Mouse (Mus musculus) CH12.LX (cell line): ENCODE measurements around the gene E2f2. TPM values are rescaled to one million over a fixed set of nuclear protein-coding genes. Genes with fewer than 3 reads are reported as not detected.
A peak's percentile ranks its signal among the peaks of the same experiment; 100 is the strongest.

Experiments used
- DNase-seq: peaks from one replicate; pipeline ENCODE4 v3.0.0-alpha.2; 2013; ENCODE audit errors: extremely low read depth
- H3K27ac ChIP-seq: 2 replicates; pipeline ENCODE4 v1.5.1; 2012; ENCODE audit warnings: low read depth, mild to moderate bottlenecking, control low read depth, moderate library complexity; ENCODE audit not compliant: insufficient read depth
- H3K27me3 ChIP-seq: replicated peaks from 2 replicates; pipeline ENCODE3; 2012; ENCODE audit warnings: inconsistent platforms
- H3K36me3 ChIP-seq, 2 experiments: replicated peaks in 1 of 2; 2 replicates each; pipeline versions ENCODE3 to v1.6.1; 2012; ENCODE audit warnings: inconsistent platforms in 1 of 2, low read length in 1 of 2, mild to moderate bottlenecking in 1 of 2, mixed read lengths in 1 of 2, moderate library complexity in 1 of 2; ENCODE audit not compliant: control insufficient read depth in 1 of 2, insufficient read depth in 1 of 2
- H3K4me1 ChIP-seq, 2 experiments: 2 replicates each; pipeline ENCODE4 v1.6.1; 2012; ENCODE audit warnings: inconsistent platforms in 1 of 2, moderate library complexity in 1 of 2; ENCODE audit not compliant: insufficient read depth in 2 of 2, control insufficient read depth in 1 of 2
- H3K4me2 ChIP-seq: 2 replicates; pipeline ENCODE4 v1.6.1; 2012; ENCODE audit warnings: low read depth, mild to moderate bottlenecking, control low read depth; ENCODE audit not compliant: poor library complexity, insufficient read depth, severe bottlenecking
- H3K4me3 ChIP-seq, 3 experiments: fragments of 150-350 bp in 1 of 3; sonication (generic) in 1 of 3; replicated peaks in 1 of 3; 2 replicates each; pipeline versions ENCODE3 to v1.5.1; 2011 to 2012; ENCODE audit warnings: low read depth in 2 of 3, low read length in 2 of 3, mild to moderate bottlenecking in 2 of 3, moderate library complexity in 2 of 3, control low read depth in 1 of 3, improper control_type of control experiment in 1 of 3, inconsistent platforms in 1 of 3, mixed read lengths in 1 of 3; ENCODE audit not compliant: poor library complexity in 1 of 3
- H3K79me2 ChIP-seq: replicated peaks from 2 replicates; pipeline ENCODE4 v1.6.1; 2012; ENCODE audit warnings: mild to moderate bottlenecking, moderate library complexity; ENCODE audit not compliant: control insufficient read depth, poor library complexity, insufficient read depth, severe bottlenecking; ENCODE audit errors: extremely low read depth
- H3K9ac ChIP-seq: 2 replicates; pipeline ENCODE4 v1.6.1; 2012; ENCODE audit warnings: low read depth, mild to moderate bottlenecking, control low read depth, moderate library complexity; ENCODE audit not compliant: insufficient read depth
- H3K9me3 ChIP-seq: replicated peaks from 2 replicates; pipeline ENCODE3; 2012; ENCODE audit warnings: low read length, inconsistent platforms, mixed read lengths
- BHLHE40 ChIP-seq: IDR thresholded peaks from 2 replicates; pipeline ENCODE4 v1.6.1; 2011; ENCODE audit warnings: mild to moderate bottlenecking, low read depth, low read length, improper control_type of control experiment
- CHD1 ChIP-seq: IDR thresholded peaks from 2 replicates; pipeline ENCODE4 v1.6.1; 2012; ENCODE audit warnings: low read depth, low read length, improper control_type of control experiment, inconsistent platforms
- CTCF ChIP-seq, 2 experiments: IDR thresholded peaks in 1 of 2; conservative IDR thresholded peaks in 1 of 2; 2 replicates each; pipeline ENCODE4 v1.5.1; 2011 to 2012; ENCODE audit warnings: low read depth in 2 of 2, low read length in 2 of 2, improper control_type of control experiment in 1 of 2, inconsistent platforms in 1 of 2, mild to moderate bottlenecking in 1 of 2, moderate library complexity in 1 of 2
- ELF1 ChIP-seq: IDR thresholded peaks from 2 replicates; pipeline ENCODE4 v1.6.1; 2014; ENCODE audit warnings: low read depth, mild to moderate bottlenecking, inconsistent platforms, low read length, improper control_type of control experiment
- ETS1 ChIP-seq: conservative IDR thresholded peaks from 2 replicates; pipeline ENCODE4 v1.6.1; 2012; ENCODE audit warnings: low read depth, mild to moderate bottlenecking, inconsistent platforms, low read length, improper control_type of control experiment, moderate library complexity
- GABPA ChIP-seq: IDR thresholded peaks from 2 replicates; pipeline ENCODE4 v1.6.1; 2012; ENCODE audit warnings: low read depth, low read length, improper control_type of control experiment, inconsistent platforms; ENCODE audit not compliant: insufficient replicate concordance
- HCFC1 ChIP-seq: IDR thresholded peaks from 2 replicates; pipeline ENCODE4 v1.6.1; 2012; ENCODE audit warnings: low read depth, mild to moderate bottlenecking, inconsistent platforms, low read length, improper control_type of control experiment
- JUND ChIP-seq: conservative IDR thresholded peaks from 2 replicates; pipeline ENCODE4 v1.6.1; 2011; ENCODE audit warnings: low read depth, low read length, improper control_type of control experiment
- KAT2A ChIP-seq: IDR thresholded peaks from 2 replicates; pipeline ENCODE4 v1.6.1; 2012; ENCODE audit warnings: low read length, improper control_type of control experiment, inconsistent platforms; ENCODE audit not compliant: insufficient replicate concordance
- MEF2A ChIP-seq: IDR thresholded peaks from 2 replicates; pipeline ENCODE4 v1.6.1; 2014; ENCODE audit warnings: low read depth, mild to moderate bottlenecking, inconsistent platforms, low read length, improper control_type of control experiment, borderline replicate concordance
- MYC ChIP-seq: IDR thresholded peaks from 2 replicates; pipeline ENCODE4 v1.6.1; 2011; ENCODE audit warnings: low read depth, mild to moderate bottlenecking, improper control_type of control experiment, low read length
- NELFE ChIP-seq: IDR thresholded peaks from 2 replicates; pipeline ENCODE4 v1.6.1; 2011; ENCODE audit warnings: low read depth, low read length, improper control_type of control experiment
- NRF1 ChIP-seq: IDR thresholded peaks from 2 replicates; pipeline ENCODE4 v1.6.1; 2014; ENCODE audit warnings: low read depth, mild to moderate bottlenecking, inconsistent platforms, low read length, improper control_type of control experiment, moderate library complexity
- PAX5 ChIP-seq: IDR thresholded peaks from 2 replicates; pipeline ENCODE4 v1.6.1; 2012; ENCODE audit warnings: low read length, inconsistent platforms, mixed read lengths
- RAD21 ChIP-seq: IDR thresholded peaks from 2 replicates; pipeline ENCODE4 v1.6.1; 2011; ENCODE audit warnings: low read depth, mild to moderate bottlenecking, low read length, improper control_type of control experiment, moderate library complexity
- SIN3A ChIP-seq: IDR thresholded peaks from 2 replicates; pipeline ENCODE4 v1.6.1; 2012; ENCODE audit warnings: low read length, improper control_type of control experiment, inconsistent platforms
- TBP ChIP-seq: conservative IDR thresholded peaks from 2 replicates; pipeline ENCODE4 v1.6.1; 2011; ENCODE audit warnings: low read depth, low read length, improper control_type of control experiment
- UBTF ChIP-seq: IDR thresholded peaks from 2 replicates; pipeline ENCODE4 v1.6.1; 2012; ENCODE audit warnings: low read depth, mild to moderate bottlenecking, inconsistent platforms, low read length, improper control_type of control experiment, moderate library complexity
- USF1 ChIP-seq: IDR thresholded peaks from 2 replicates; pipeline ENCODE4 v1.6.1; 2014; ENCODE audit warnings: low read depth, mild to moderate bottlenecking, inconsistent platforms, low read length, improper control_type of control experiment
- ZKSCAN1 ChIP-seq: IDR thresholded peaks from 2 replicates; pipeline ENCODE4 v1.6.1; 2012; ENCODE audit warnings: low read depth, inconsistent platforms, low read length, improper control_type of control experiment, borderline replicate concordance
- ZNF384 ChIP-seq: IDR thresholded peaks from 2 replicates; pipeline ENCODE4 v1.6.1; 2012; ENCODE audit warnings: low read depth, low read length, improper control_type of control experiment, inconsistent platforms
- dilution Hi-C: fragments of 300-500 bp; cut with MboI; formaldehyde crosslinking; loops from 2 replicates; pipeline ENCODE4 v1.14.3; 2020; ENCODE audit warnings: low sequenced_read_pairs; ENCODE audit not compliant: extremely low pct_unique_long_range_greater_than_20kb, extremely low pct_ligation_motif_present
- in situ Hi-C: fragments of 300-500 bp; cut with MboI; formaldehyde crosslinking; loops from 3 replicates; pipeline ENCODE4 v1.14.3; 2019; ENCODE audit warnings: low sequenced_read_pairs, low pct_ligation_motif_present, low pct_unique_long_range_greater_than_20kb, mixed read lengths
- polyA plus RNA-seq: library from polyadenylated mRNA; unstranded; fragments of >175 nt; gene quantifications from 2 replicates; pipeline ENCODE4 v1.2.1, GENCODE M21; 2012; ENCODE audit warnings: low read depth; ENCODE audit not compliant: insufficient read length
- total RNA-seq, 2 experiments: library from RNA; depleted of rRNA; stranded (reverse); fragments of 300-350 nt in 1 of 2; fragments of >200 nt in 1 of 2; gene quantifications; 2 replicates each; pipeline ENCODE4 v1.2.3; 2012 to 2014

The E2f2 gene
- total and polyA plus RNA-seq, 3 experiments: 3.9 to 7.2 (median 4.4) TPM

- TF ChIP-seq NRF1: no peak
- no peak for TF ChIP-seq JUND
- TF ChIP-seq ELF1: 0 out of 2 replicates have a peak, but pooled peaks have one; percentile 17
- TF ChIP-seq CHD1: no peak
Observed at GRCm38 (mm10) chr4:136206033-136206893, 34.1 kb downstream of the E2f2 start, which contains the start of gene Asap3 (continued).

- no peaks in the 10 kb centered on the region for H3K36me3 ChIP-seq
- in situ Hi-C loops: loop anchor here (5.0 kb wide), 1 partner anchor 35 kb away; no protein-coding TSS in a partner anchor
- H3K9me3 ChIP-seq: no peaks in the 10 kb centered on the region
- H3K27ac ChIP-seq: no peak overlapping the region
- H3K79me2 ChIP-seq: no peaks in the 10 kb centered on the region
- dilution Hi-C loops: no loop called here
- peak overlapping the region; percentile 55; the same call in 1 of the 2 replicates for H3K9ac ChIP-seq
- no peak overlapping the region for H3K4me3 ChIP-seq
- peak overlapping the region; percentile 85 for H3K4me2 ChIP-seq
- H3K4me1 ChIP-seq: peaks cover 3 to 8% of the 10 kb centered on the region in 2 experiments; a peak in 3 of 4 replicates
- H3K27me3 ChIP-seq: peaks cover 72% of the 10 kb centered on the region
- no peak for DNase-seq
- TF ChIP-seq MYC (no peak), RAD21 (no peak), UBTF (no peak), USF1 (no peak), CTCF (conservative IDR thresholded peaks at IDR 0.05 in 1 of 2, IDR thresholded peaks at IDR 0.05 in 1 of 2; ENCODE audit: low read depth in 2 of 2, low read length in 2 of 2) (no peak), PAX5 (no peak), NRF1 (no peak), TBP (no peak), GABPA (no peak), HCFC1 (no peak)
Observed at GRCm38 (mm10) chr4:136206943-136207342, 34.7 kb downstream of the E2f2 start.

GRCm38 (mm10) chr4:136210931-136211330, 38.7 kb downstream of the E2f2 start:
- H3K27me3 ChIP-seq: peaks cover 74% of the 10 kb centered on the region
- in situ Hi-C loops: no loop called here
- no peak overlapping the region for H3K27ac ChIP-seq
- no peak for DNase-seq
- dilution Hi-C loops: no loop called here
- H3K79me2 ChIP-seq: no peaks in the 10 kb centered on the region
- no peaks in the 10 kb centered on the region for H3K9me3 ChIP-seq
- TF ChIP-seq PAX5 (no peak), ZNF384 (no peak), TBP (no peak), ZKSCAN1 (no peak), CHD1 (no peak), ETS1 (no peak), NELFE (no peak), MEF2A (no peak), KAT2A (no peak), BHLHE40 (no peak), SIN3A (no peak), NRF1 (no peak)
- peaks cover 3 to 8% of the 10 kb centered on the region in 2 experiments; a peak in 3 of 4 replicates for H3K4me1 ChIP-seq
- no peaks in the 10 kb centered on the region for H3K36me3 ChIP-seq
- H3K9ac ChIP-seq: no peak overlapping the region
- H3K4me2 ChIP-seq: no peak overlapping the region
- H3K4me3 ChIP-seq: no peak overlapping the region
